Comparison of ENCODE assay signal across 14 mouse cellular contexts in the genomic region with DNA sequence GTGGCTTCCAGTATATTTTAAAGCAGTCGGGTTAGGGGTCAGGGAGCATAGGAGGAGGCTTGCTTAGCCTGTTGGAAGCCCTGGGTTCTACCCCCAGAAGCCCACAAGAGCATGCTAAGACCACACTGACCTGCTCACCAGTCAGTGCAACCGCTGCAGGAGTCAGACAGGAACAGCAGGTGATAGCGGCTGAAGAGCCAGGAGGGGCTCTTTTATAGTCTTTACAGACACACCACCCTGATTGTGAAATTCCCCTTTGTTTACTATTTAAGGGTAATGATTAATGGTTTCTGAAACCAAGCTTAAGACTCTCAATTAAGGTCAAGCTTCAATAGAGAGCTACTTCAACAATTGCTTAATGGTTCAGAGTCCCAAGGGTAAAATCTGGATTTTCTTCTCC. TPM values are rescaled to one million over a fixed set of nuclear protein-coding genes. Genes with fewer than 3 reads are reported as not detected.
A peak's percentile ranks its signal among the peaks of the same experiment; 100 is the strongest.
DNase-seq lines count a peak whose midpoint lies in the region; ATAC-seq lines count a peak whose summit lies in the region.
"Had no signal": no experiment of that assay in that cellular context is flagged by ENCODE, and none has a peak within 500 bp of the region (broad histone marks: within the 10 kb centered on the region; RNA-seq: fewer than 3 reads in every experiment).

TSS of gene S100g (minus strand) at position 217 of the 400 bp plus-strand sequence.

- H3K4me3 ChIP-seq in embryonic facial prominence, embryonic 14.5 days (ENCODE audit: low read depth, low read length), result no peak within 1 kb of the TSS
- H3K4me3 ChIP-seq in embryonic facial prominence, embryonic 10.5 days, result no peak within 1 kb of the TSS
- peak within 1 kb of the TSS; percentile 37 for H3K4me3 ChIP-seq in intestine, embryonic 16.5 days (ENCODE audit: low read length)
- no peak within 1 kb of the TSS for H3K4me3 ChIP-seq in stomach, embryonic 15.5 days (replicated peaks)
- H3K4me3 ChIP-seq in forebrain, embryonic 16.5 days (replicated peaks; ENCODE audit: low read length), result no peak within 1 kb of the TSS
- H3K4me3 ChIP-seq: hindbrain, embryonic 13.5 days had no signal

- no peaks in the 10 kb centered on the region for H3K36me3 ChIP-seq in embryonic facial prominence, embryonic 14.5 days (ENCODE audit: control insufficient read depth, insufficient read depth, low read length)
- no peaks in the 10 kb centered on the region for H3K36me3 ChIP-seq in embryonic facial prominence, embryonic 10.5 days (replicated peaks)
- no peaks in the 10 kb centered on the region for H3K36me3 ChIP-seq in intestine, embryonic 16.5 days (ENCODE audit: control insufficient read depth, insufficient read depth, low read length)
- no peaks in the 10 kb centered on the region for H3K36me3 ChIP-seq in stomach, embryonic 15.5 days
- H3K36me3 ChIP-seq in forebrain, embryonic 16.5 days (ENCODE audit: control insufficient read depth, insufficient read depth), result no peaks in the 10 kb centered on the region
- H3K36me3 ChIP-seq: hindbrain, embryonic 13.5 days had no signal

- 59% methylated on average over 3 of the region's 3 CpGs for WGBS in embryonic facial prominence, embryonic 14.5 days
- 51% methylated on average over 3 of the region's 3 CpGs for WGBS in embryonic facial prominence, embryonic 10.5 days
- 42% methylated on average over 3 of the region's 3 CpGs for WGBS in intestine, embryonic 16.5 days
- WGBS in stomach, embryonic 15.5 days, result 34% methylated on average over 3 of the region's 3 CpGs
- 44% methylated on average over 3 of the region's 3 CpGs for WGBS in forebrain, embryonic 16.5 days

- no peak within 1 kb of the TSS for H3K4me2 ChIP-seq in embryonic facial prominence, embryonic 14.5 days (ENCODE audit: low read depth, low read length)
- peak within 1 kb of the TSS; percentile 30; the same call in 1 of the 2 replicates for H3K4me2 ChIP-seq in intestine, embryonic 16.5 days (ENCODE audit: low read depth, low read length)
- no peak within 1 kb of the TSS for H3K4me2 ChIP-seq in stomach, embryonic 15.5 days
- H3K4me2 ChIP-seq in forebrain, embryonic 16.5 days (ENCODE audit: low read length), result no peak within 1 kb of the TSS
- H3K4me2 ChIP-seq: hindbrain, embryonic 13.5 days had no signal

- H3K4me1 ChIP-seq in embryonic facial prominence, embryonic 14.5 days (ENCODE audit: control insufficient read depth, insufficient read depth, low read length), result no peaks in the 10 kb centered on the region
- no peaks in the 10 kb centered on the region for H3K4me1 ChIP-seq in embryonic facial prominence, embryonic 10.5 days
- H3K4me1 ChIP-seq in intestine, embryonic 16.5 days (ENCODE audit: control insufficient read depth, insufficient read depth, low read length), result no peaks in the 10 kb centered on the region
- H3K4me1 ChIP-seq in stomach, embryonic 15.5 days, result no peaks in the 10 kb centered on the region
- H3K4me1 ChIP-seq in forebrain, embryonic 16.5 days (replicated peaks; ENCODE audit: control insufficient read depth, insufficient read depth, low read length), result no peaks in the 10 kb centered on the region

- H3K9me3 ChIP-seq in embryonic facial prominence, embryonic 14.5 days (ENCODE audit: control insufficient read depth, low read length), result no peaks in the 10 kb centered on the region
- H3K9me3 ChIP-seq in embryonic facial prominence, embryonic 10.5 days, result no peaks in the 10 kb centered on the region
- no peaks in the 10 kb centered on the region for H3K9me3 ChIP-seq in intestine, embryonic 16.5 days (ENCODE audit: control insufficient read depth, low read length)
- H3K9me3 ChIP-seq in stomach, embryonic 15.5 days, result no peaks in the 10 kb centered on the region
- no peaks in the 10 kb centered on the region for H3K9me3 ChIP-seq in forebrain, embryonic 16.5 days (ENCODE audit: control insufficient read depth, low read length)
- H3K9me3 ChIP-seq: hindbrain, embryonic 13.5 days had no signal

- peaks cover 3% of the 10 kb centered on the region for H3K27me3 ChIP-seq in embryonic facial prominence, embryonic 14.5 days (replicated peaks; ENCODE audit: control insufficient read depth, insufficient read depth, low read length)
- H3K27me3 ChIP-seq in embryonic facial prominence, embryonic 10.5 days (replicated peaks; ENCODE audit: low read depth, poor library complexity, severe bottlenecking), result peaks cover 73% of the 10 kb centered on the region
- H3K27me3 ChIP-seq in intestine, embryonic 16.5 days (replicated peaks; ENCODE audit: control insufficient read depth, insufficient read depth, low read length), result no peaks in the 10 kb centered on the region
- 0 out of 2 replicates have a peak, but pooled peaks cover 3% of the 10 kb centered on the region for H3K27me3 ChIP-seq in stomach, embryonic 15.5 days (replicated peaks)
- H3K27me3 ChIP-seq in forebrain, embryonic 16.5 days (replicated peaks; ENCODE audit: control insufficient read depth, insufficient read depth, low read length), result 0 out of 2 replicates have a peak, but pooled peaks cover 2% of the 10 kb centered on the region

- no peak for ATAC-seq in embryonic facial prominence, embryonic 14.5 days (ENCODE audit: low read depth)
- ATAC-seq in intestine, embryonic 16.5 days, result peak; percentile 88
- peak; percentile 47 for ATAC-seq in stomach, embryonic 15.5 days (ENCODE audit: insufficient read depth, low FRiP score, low read depth)
- no peak for ATAC-seq in forebrain, embryonic 16.5 days
- ATAC-seq: midbrain, embryonic 16.5 days had no signal

- no peak within 1 kb of the TSS for H3K27ac ChIP-seq in embryonic facial prominence, embryonic 14.5 days (replicated peaks; ENCODE audit: low read depth, low read length)
- no peak within 1 kb of the TSS for H3K27ac ChIP-seq in embryonic facial prominence, embryonic 10.5 days (replicated peaks)
- H3K27ac ChIP-seq in intestine, embryonic 16.5 days (ENCODE audit: low read length), result peak within 1 kb of the TSS; percentile 72
- no peak within 1 kb of the TSS for H3K27ac ChIP-seq in stomach, embryonic 15.5 days
- no peak within 1 kb of the TSS for H3K27ac ChIP-seq in forebrain, embryonic 16.5 days (ENCODE audit: low read length)
- H3K27ac ChIP-seq: hindbrain, embryonic 13.5 days had no signal

- DNase-seq in embryonic facial prominence, embryonic 14.5 days (ENCODE audit: low spot score), result peak; percentile 1
- no peak for DNase-seq in embryonic facial prominence, embryonic 10.5 days (ENCODE audit: low spot score)
- peak; percentile 26 to 39 for DNase-seq in kidney, postnatal 36 days
- no peak for DNase-seq in spleen, adult 18-20 months
- no peak for DNase-seq in right cerebral cortex, adult 2 months (ENCODE audit: low spot score in 2 of 2)
- DNase-seq: cerebellum, adult 9-11 months; thymus, adult 2 months had no signal

- no peak within 1 kb of the TSS for H3K9ac ChIP-seq in embryonic facial prominence, embryonic 14.5 days (ENCODE audit: low read depth, low read length)
- peak within 1 kb of the TSS; percentile 24; the same call in 1 of the 2 replicates for H3K9ac ChIP-seq in intestine, embryonic 16.5 days (ENCODE audit: low read depth, low read length)
- no peak within 1 kb of the TSS for H3K9ac ChIP-seq in stomach, embryonic 15.5 days
- no peak within 1 kb of the TSS for H3K9ac ChIP-seq in forebrain, embryonic 16.5 days (replicated peaks; ENCODE audit: low read depth, low read length)
- H3K9ac ChIP-seq: hindbrain, embryonic 13.5 days had no signal

RNA-seq across cellular contexts. Expression of gene S100g, which starts in this region (rescaled TPM):
- polyA plus RNA-seq in embryonic facial prominence, embryonic 14.5 days (2014; fragmentation: Nextera tagmentation; extraction: Ambion mirVana), result 0.66 TPM in 1 of 2 replicates, not detected in the other
- polyA plus RNA-seq in embryonic facial prominence, embryonic 10.5 days (2016; fragmentation: Nextera tagmentation; extraction: Ambion mirVana), result not detected in 2 replicates
- 305 and 338 TPM in 2 replicates for polyA plus RNA-seq in intestine, embryonic 16.5 days (2015; fragmentation: Nextera tagmentation; extraction: Ambion mirVana)
- polyA plus RNA-seq in stomach, embryonic 15.5 days (2015; fragmentation: Nextera tagmentation; extraction: Ambion mirVana), result 86.0 and 88.1 TPM in 2 replicates
- not detected in 2 replicates for polyA plus RNA-seq in forebrain, embryonic 16.5 days (2015; fragmentation: Nextera tagmentation; extraction: Ambion mirVana)
- polyA plus RNA-seq: midbrain, embryonic 16.5 days; neural tube, embryonic 11.5 days; spleen, adult 2 months had no signal

Comparison
In these comparisons a context has a peak if more than half of its experiments do, and no peak if none do; other contexts are left out.
1. RNA of gene S100g (polyA plus RNA-seq): 305 to 338 TPM in intestine, embryonic 16.5 days and 86.0 to 88.1 TPM in stomach, embryonic 15.5 days; not detected in forebrain, embryonic 16.5 days, not detected in embryonic facial prominence, embryonic 10.5 days and 0.66 TPM in embryonic facial prominence, embryonic 14.5 days; every median in the first group is over 10 times any median in the second.
2. Peak in DNase-seq in embryonic facial prominence, embryonic 14.5 days; RNA of the gene not detected or under 1 TPM.
3. ATAC-seq: peak in intestine, embryonic 16.5 days (single experiment) and stomach, embryonic 15.5 days (single experiment); none in embryonic facial prominence, embryonic 14.5 days (single experiment) and forebrain, embryonic 16.5 days (single experiment).
4. DNase-seq: peak in kidney, postnatal 36 days (2 of 2); none in embryonic facial prominence, embryonic 10.5 days (single experiment), spleen, adult 18-20 months (0 of 2) and right cerebral cortex, adult 2 months (0 of 2).